ENCODE assay signal across 21 mouse cellular contexts in the genomic region with DNA sequence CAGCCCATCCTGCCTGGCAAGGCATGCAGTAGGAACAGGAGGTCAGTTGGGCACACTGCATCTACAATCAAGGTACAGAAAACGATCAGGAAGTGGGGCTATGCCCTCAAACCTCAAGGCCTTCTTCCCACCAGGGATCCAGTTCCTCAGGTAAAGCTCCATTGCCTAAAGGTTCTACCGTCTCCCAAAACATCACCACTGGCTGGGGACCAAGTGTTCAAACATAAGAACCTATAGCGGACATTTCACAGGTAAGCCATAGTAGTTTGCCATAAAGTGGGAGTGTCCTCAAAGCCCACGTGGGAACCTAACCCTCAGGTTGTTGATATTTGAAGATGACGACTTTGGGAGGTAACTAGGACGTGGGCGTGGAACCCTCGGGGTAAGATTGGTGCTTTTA.
DNase-seq lines count a peak whose midpoint lies in the region; ATAC-seq lines count a peak whose summit lies in the region.
"Had no signal": no experiment of that assay in that cellular context is flagged by ENCODE, and none has a peak within 500 bp of the region (broad histone marks: within the 10 kb centered on the region; RNA-seq: fewer than 3 reads in every experiment).

No protein-coding gene starts in this region.

- DNase-seq in heart, adult 11 months, result peak; percentile 56
- no peak for DNase-seq in heart, adult 8-10 months (ENCODE audit: low spot score)
- peak; percentile 45 for DNase-seq in heart, embryonic 10.5 days (ENCODE audit: low spot score)
- DNase-seq in heart, postnatal 4 days, result no peak
- peak; percentile 57 for DNase-seq in midbrain, embryonic 11.5 days (ENCODE audit: low spot score, missing footprints)
- DNase-seq: adrenal gland, adult 2 months; adrenal gland, adult 8-10 months; adrenal gland, postnatal 10 days; adrenal gland, postnatal 14 days; adrenal gland, postnatal 25 days; adrenal gland, postnatal 36 days; B cell, adult 2 months; cerebellum, adult 11 months; cerebellum, adult 11-12 months; cerebellum, adult 18-20 months had no signal

- ATAC-seq in midbrain, embryonic 11.5 days (ENCODE audit: low FRiP score), result no peak
- no peak for ATAC-seq in midbrain, embryonic 16.5 days
- ATAC-seq: activated CD4-positive, CD25-positive, alpha-beta regulatory T cell, adult 4 months; CD4-positive, CD25-positive, alpha-beta regulatory T cell, adult 4 months; Patski had no signal

- H3K9me3 ChIP-seq in heart, embryonic 10.5 days, result no peaks in the 10 kb centered on the region
- no peaks in the 10 kb centered on the region for H3K9me3 ChIP-seq in midbrain, embryonic 11.5 days (ENCODE audit: control insufficient read depth, low read length)
- no peaks in the 10 kb centered on the region for H3K9me3 ChIP-seq in midbrain, embryonic 16.5 days (replicated peaks; ENCODE audit: control insufficient read depth, low read length, poor library complexity, severe bottlenecking)

- H3K27ac ChIP-seq in heart, embryonic 10.5 days, result no peak overlapping the region
- no peak overlapping the region for H3K27ac ChIP-seq in midbrain, embryonic 11.5 days (ENCODE audit: low read depth, low read length)
- no peak overlapping the region for H3K27ac ChIP-seq in midbrain, embryonic 16.5 days (ENCODE audit: low read length)

- H3K9ac ChIP-seq in midbrain, embryonic 11.5 days (ENCODE audit: low read length), result no peak overlapping the region
- no peak overlapping the region for H3K9ac ChIP-seq in midbrain, embryonic 16.5 days (ENCODE audit: low read depth, low read length)

- no peak overlapping the region for H3K4me2 ChIP-seq in midbrain, embryonic 11.5 days
- H3K4me2 ChIP-seq in midbrain, embryonic 16.5 days (ENCODE audit: low read length), result no peak overlapping the region

- H3K4me1 ChIP-seq in heart, embryonic 10.5 days, result peaks cover 11% of the 10 kb centered on the region
- H3K4me1 ChIP-seq in midbrain, embryonic 11.5 days (ENCODE audit: control insufficient read depth, insufficient read depth, low read length), result peaks cover 11% of the 10 kb centered on the region
- H3K4me1 ChIP-seq in midbrain, embryonic 16.5 days (ENCODE audit: control insufficient read depth, insufficient read depth, low read length), result peaks cover 9% of the 10 kb centered on the region

- no peaks in the 10 kb centered on the region for H3K27me3 ChIP-seq in heart, embryonic 10.5 days (ENCODE audit: insufficient read depth, poor library complexity, severe bottlenecking)
- no peaks in the 10 kb centered on the region for H3K27me3 ChIP-seq in midbrain, embryonic 11.5 days (ENCODE audit: control insufficient read depth, insufficient read depth, low read length)
- H3K27me3 ChIP-seq in midbrain, embryonic 16.5 days (ENCODE audit: control insufficient read depth, insufficient read depth, low read depth, low read length), result no peaks in the 10 kb centered on the region
- H3K27me3 ChIP-seq: CH12.LX had no signal

- H3K36me3 ChIP-seq in heart, embryonic 10.5 days, result no peaks in the 10 kb centered on the region
- H3K36me3 ChIP-seq in midbrain, embryonic 11.5 days (ENCODE audit: control insufficient read depth, insufficient read depth, low read length), result no peaks in the 10 kb centered on the region
- H3K36me3 ChIP-seq in midbrain, embryonic 16.5 days (ENCODE audit: control insufficient read depth, insufficient read depth, low read length), result no peaks in the 10 kb centered on the region
- H3K36me3 ChIP-seq: G1E had no signal

- WGBS in heart, embryonic 10.5 days, result 81% methylated on average over 8 of the region's 8 CpGs
- 85% methylated on average over 8 of the region's 8 CpGs for WGBS in midbrain, embryonic 11.5 days
- 90% methylated on average over 8 of the region's 8 CpGs for WGBS in midbrain, embryonic 16.5 days

- no peak overlapping the region for H3K4me3 ChIP-seq in heart, embryonic 10.5 days
- H3K4me3 ChIP-seq in midbrain, embryonic 11.5 days (ENCODE audit: low read depth, low read length), result no peak overlapping the region
- no peak overlapping the region for H3K4me3 ChIP-seq in midbrain, embryonic 16.5 days (ENCODE audit: low read depth, low read length)

Comparison
In these comparisons a context has a peak if more than half of its experiments do, and no peak if none do; other contexts are left out.
1. DNase-seq: peak in heart, adult 11 months (single experiment), heart, embryonic 10.5 days (single experiment) and midbrain, embryonic 11.5 days (single experiment); none in heart, adult 8-10 months (single experiment) and heart, postnatal 4 days (single experiment).